Mouse (Mus musculus) hematopoietic stem cell, adult 5-6 weeks (primary cell): ENCODE measurements at regions not wholly inside any gene's neighbourhood (a gene's known extent, or its start where the extent isn't known, plus 50 kb on each side); places are given as distances from the start of the nearest gene placed in this dataset.
A peak's percentile ranks its signal among the peaks of the same experiment; 100 is the strongest.

Experiments
- ATAC-seq, 2 experiments: fragments of 125-278 bp in 1 of 2; replicated peaks in 1 of 2; 2 replicates each; pipeline ENCODE4 v1.8.0; 2016 to 2017; ENCODE audit warnings: inconsistent platforms in 2 of 2, mild to moderate bottlenecking in 2 of 2, moderate number of reproducible peaks in 2 of 2, low read depth in 1 of 2, moderate TSS enrichment in 1 of 2; ENCODE audit not compliant: low FRiP score in 2 of 2, poor library complexity in 2 of 2, severe bottlenecking in 2 of 2, insufficient read depth in 1 of 2, low TSS enrichment in 1 of 2

GRCm38 (mm10) chr2:66961808-66962519 is 177.2 kb upstream of the Scn7a start:
- peak in 1 of 2 experiments; percentile 70; a peak in 1 of 4 replicates for ATAC-seq

GRCm38 (mm10) chr2:66941188-66941587 is 156.5 kb upstream of the Scn7a start:
- ATAC-seq: no peak

- ATAC-seq: no peak
Observed at GRCm38 (mm10) chr2:66898032-66898431, 113.3 kb upstream of the Scn7a start.

GRCm38 (mm10) chr2:66867457-66868216 is 82.9 kb upstream of the Scn7a start:
- no peak for ATAC-seq
